Mouse (Mus musculus): ENCODE results near the gene Glt1d1. TPM values are rescaled to one million over a fixed set of nuclear protein-coding genes. Genes with fewer than 3 reads are reported as not detected.
A peak's percentile ranks its signal among the peaks of the same experiment; 100 is the strongest.

Glt1d1 gene
- polyA plus RNA-seq, 1 experiment from 2014 or later, result 0.80 TPM

DNA sequence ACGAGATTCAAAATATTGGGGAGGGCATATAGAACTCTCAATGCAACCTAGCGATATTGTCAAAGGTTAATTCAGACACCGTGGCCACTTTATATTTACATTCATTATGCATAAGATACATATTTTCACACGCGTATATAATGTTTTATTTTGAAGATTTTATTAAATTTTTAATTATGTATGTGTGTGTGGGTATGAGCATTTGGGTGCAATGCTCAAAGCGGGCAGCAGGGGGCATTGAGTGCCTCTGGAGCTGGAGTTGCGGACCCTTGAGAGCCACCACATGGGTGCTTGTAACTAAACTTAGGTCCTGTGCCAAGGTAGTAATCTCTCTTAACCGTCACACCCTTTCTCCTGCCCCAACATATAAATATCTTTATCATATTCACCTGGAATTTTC lies 41.9 kb downstream of the Glt1d1 start:
- WGBS, result 92% methylated on average over 8 of the region's 8 CpGs
- H3K4me1 ChIP-seq (replicated peaks), result no peaks in the 10 kb centered on the region
- ATAC-seq (ENCODE audit: low read depth), result no peak
- no peak overlapping the region for H3K27ac ChIP-seq (replicated peaks)
- no peak overlapping the region for H3K4me2 ChIP-seq
- H3K36me3 ChIP-seq, result no peaks in the 10 kb centered on the region
- H3K4me3 ChIP-seq, result no peak overlapping the region
- no peaks in the 10 kb centered on the region for H3K27me3 ChIP-seq
- H3K9me3 ChIP-seq, result 0 out of 2 replicates have a peak, but pooled peaks cover 5% of the 10 kb centered on the region
- no peak overlapping the region for H3K9ac ChIP-seq

DNA sequence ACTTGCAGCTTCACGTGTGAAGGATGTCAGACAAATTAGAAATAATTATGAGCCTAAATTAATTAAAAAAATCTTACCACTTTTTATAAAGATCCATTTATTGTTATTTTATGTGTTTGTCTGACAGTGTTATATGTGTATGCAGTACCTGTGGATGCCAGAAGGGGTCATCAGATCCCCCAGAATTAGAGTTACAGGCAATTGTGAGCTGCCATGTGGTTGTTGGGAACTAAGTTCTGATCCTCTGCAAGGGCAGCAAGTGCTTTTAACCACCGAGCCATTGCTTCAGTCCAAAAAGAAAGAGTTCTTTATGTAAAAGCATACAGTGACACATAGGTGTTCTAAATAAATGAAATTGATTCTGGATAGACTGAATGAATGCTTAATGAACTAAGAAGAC lies 45.5 kb downstream of the Glt1d1 start:
- H3K27me3 ChIP-seq, result no peaks in the 10 kb centered on the region
- no peaks in the 10 kb centered on the region for H3K36me3 ChIP-seq
- H3K4me3 ChIP-seq, result no peak overlapping the region
- no peak overlapping the region for H3K27ac ChIP-seq (replicated peaks)
- H3K4me1 ChIP-seq (replicated peaks), result no peaks in the 10 kb centered on the region
- ATAC-seq (ENCODE audit: low read depth), result no peak
- 0 out of 2 replicates have a peak, but pooled peaks cover 5% of the 10 kb centered on the region for H3K9me3 ChIP-seq
- 90% methylated on average over 2 of the region's 2 CpGs for WGBS
- no peak overlapping the region for H3K9ac ChIP-seq
- H3K4me2 ChIP-seq, result no peak overlapping the region

DNA sequence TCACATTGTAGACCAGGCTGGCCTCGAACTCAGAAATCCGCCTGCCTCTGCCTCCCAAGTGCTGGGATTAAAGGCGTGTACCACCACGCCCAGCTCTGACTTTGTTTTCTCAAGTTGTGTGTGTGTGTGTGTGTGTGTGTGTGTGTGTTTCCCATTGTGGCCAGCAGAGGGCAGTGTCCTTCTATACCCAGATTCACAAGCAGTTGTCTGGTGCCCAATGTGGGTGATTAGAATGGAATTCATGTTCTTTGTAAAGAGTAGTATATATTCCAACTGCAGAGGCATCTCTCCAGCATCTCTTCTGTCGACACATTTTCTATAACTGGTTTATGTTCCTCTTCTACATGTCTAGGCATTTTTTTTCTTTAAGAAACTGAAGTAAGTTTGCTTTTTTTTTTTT lies 46.4 kb downstream of the Glt1d1 start:
- H3K4me3 ChIP-seq, result no peak overlapping the region
- H3K4me2 ChIP-seq, result no peak overlapping the region
- H3K36me3 ChIP-seq, result no peaks in the 10 kb centered on the region
- H3K9ac ChIP-seq, result no peak overlapping the region
- no peaks in the 10 kb centered on the region for H3K27me3 ChIP-seq
- H3K9me3 ChIP-seq, result 0 out of 2 replicates have a peak, but pooled peaks cover 5% of the 10 kb centered on the region
- 91% methylated on average over 5 of the region's 5 CpGs for WGBS
- no peak for ATAC-seq (ENCODE audit: low read depth)
- no peak overlapping the region for H3K27ac ChIP-seq (replicated peaks)
- H3K4me1 ChIP-seq (replicated peaks), result no peaks in the 10 kb centered on the region

DNA sequence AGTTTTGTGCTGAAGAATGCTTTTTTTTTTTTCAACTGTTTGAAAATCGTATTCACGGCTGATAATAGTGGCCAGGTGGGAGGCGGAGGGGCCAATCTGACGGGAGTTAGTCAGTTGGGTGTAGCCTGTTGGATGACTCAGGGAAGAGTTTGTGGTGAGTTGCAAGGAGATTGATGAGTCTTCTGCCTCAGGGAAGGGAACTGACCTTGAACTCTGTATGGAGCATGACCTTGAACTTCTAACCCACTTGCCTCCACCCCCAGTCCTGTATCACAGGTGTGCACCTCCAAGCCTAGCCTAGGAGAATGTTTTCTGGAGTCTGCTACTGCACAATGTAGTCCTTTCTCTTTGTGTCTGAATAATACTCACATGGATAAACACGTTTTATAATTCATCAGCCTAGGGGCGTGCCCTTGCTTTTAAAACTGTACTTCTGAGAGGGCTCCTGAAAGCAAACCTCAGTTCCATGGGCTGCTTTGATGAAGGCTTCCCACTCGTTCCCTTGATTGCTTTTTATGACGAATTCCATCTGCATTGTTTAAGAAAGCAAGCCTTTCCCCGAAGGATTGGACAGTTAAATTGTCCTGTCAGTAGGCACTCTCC lies 56.6 kb downstream of the Glt1d1 start:
- H3K4me2 ChIP-seq, result no peak overlapping the region
- H3K9me3 ChIP-seq, result no peaks in the 10 kb centered on the region
- H3K27me3 ChIP-seq, result no peaks in the 10 kb centered on the region
- no peak overlapping the region for H3K9ac ChIP-seq
- no peak overlapping the region for H3K27ac ChIP-seq (replicated peaks)
- no peak overlapping the region for H3K4me3 ChIP-seq
- 70% methylated on average over 9 of the region's 9 CpGs for WGBS
- no peaks in the 10 kb centered on the region for H3K36me3 ChIP-seq
- ATAC-seq (ENCODE audit: low read depth), result no peak
- H3K4me1 ChIP-seq (replicated peaks), result peaks cover 23% of the 10 kb centered on the region; the same call in 1 of the 2 replicates

DNA sequence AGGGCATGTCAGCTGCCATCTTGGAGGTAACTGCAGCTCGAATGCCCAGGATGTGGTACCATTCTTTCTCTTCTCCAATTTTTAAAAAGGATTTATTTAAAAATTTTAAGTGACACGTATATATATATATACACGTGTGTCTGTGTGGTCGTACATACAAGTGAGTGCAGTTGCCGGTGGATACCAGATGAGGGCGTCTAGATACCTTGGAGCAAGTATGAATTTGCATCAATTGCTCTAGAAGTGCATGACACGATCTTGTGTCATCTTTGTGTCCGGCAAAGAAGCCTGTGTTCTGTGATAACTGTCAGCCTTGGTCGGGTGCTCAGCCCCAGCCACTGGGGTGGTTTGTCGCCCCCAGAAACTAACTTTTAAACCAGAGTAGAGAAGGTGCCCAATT lies 59.0 kb downstream of the Glt1d1 start:
- 81% methylated on average over 10 of the region's 10 CpGs for WGBS
- Histone ChIP-seq H3K36me3 (no peaks in the 10 kb centered on the region), H3K9me3 (no peaks in the 10 kb centered on the region), H3K4me1 (replicated peaks) (peaks cover 16% of the 10 kb centered on the region; the same call in 1 of the 2 replicates), H3K27me3 (no peaks in the 10 kb centered on the region), H3K4me3 (no peak overlapping the region), H3K27ac (replicated peaks) (no peak overlapping the region), H3K9ac (no peak overlapping the region), H3K4me2 (no peak overlapping the region)
- ATAC-seq (ENCODE audit: low read depth), result no peak

DNA sequence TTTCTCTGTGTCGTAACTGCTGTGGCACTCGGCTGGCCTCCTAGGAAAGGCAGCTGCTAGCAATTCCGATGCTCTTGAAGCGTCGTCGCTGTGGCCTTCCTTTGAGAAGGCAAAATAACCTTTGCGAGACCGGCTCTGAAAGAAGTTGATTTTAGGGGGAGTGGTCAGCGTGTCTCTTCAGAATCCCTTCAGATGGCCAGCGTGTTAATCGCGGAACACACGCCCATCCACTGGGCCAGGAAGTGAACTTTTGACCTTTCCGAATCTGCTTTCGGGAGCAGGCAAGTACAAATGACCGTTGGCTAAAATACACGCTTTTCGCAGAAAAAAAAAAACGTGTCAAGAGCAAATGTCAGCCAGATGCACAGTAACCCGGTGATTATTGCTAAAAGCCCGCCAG lies 59.5 kb downstream of the Glt1d1 start:
- Histone ChIP-seq H3K4me1 (replicated peaks) (peaks cover 16% of the 10 kb centered on the region; the same call in 1 of the 2 replicates), H3K27ac (replicated peaks) (no peak overlapping the region), H3K27me3 (no peaks in the 10 kb centered on the region), H3K4me2 (0 out of 2 replicates have a peak overlapping the region, but pooled peaks have one; percentile 7), H3K9me3 (no peaks in the 10 kb centered on the region), H3K36me3 (no peaks in the 10 kb centered on the region), H3K4me3 (no peak overlapping the region), H3K9ac (no peak overlapping the region)
- no peak for ATAC-seq (ENCODE audit: low read depth)
- 12% methylated on average over 21 of the region's 21 CpGs for WGBS

DNA sequence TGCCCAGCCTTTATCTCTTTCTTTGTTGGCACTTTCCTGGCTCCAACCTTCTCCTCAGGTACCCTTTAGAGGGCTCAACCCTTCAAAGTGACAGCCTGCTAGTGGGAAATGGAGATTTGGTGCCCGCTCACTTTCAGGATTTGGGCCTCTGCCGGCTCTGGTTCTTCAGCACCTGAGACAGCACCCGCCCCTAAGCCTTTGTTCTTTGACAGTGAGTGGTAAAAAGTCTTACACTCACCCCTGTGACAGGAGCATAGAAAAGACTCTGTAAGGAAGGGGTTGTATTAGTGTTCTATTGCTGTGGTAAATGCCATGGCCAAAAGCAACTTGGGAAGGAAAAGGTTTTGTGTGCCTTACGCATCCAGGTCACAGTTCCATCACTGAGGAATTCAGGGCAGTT lies 63.8 kb downstream of the Glt1d1 start:
- H3K9ac ChIP-seq, result no peak overlapping the region
- no peak overlapping the region for H3K27ac ChIP-seq (replicated peaks)
- H3K4me2 ChIP-seq, result no peak overlapping the region
- peaks cover 9% of the 10 kb centered on the region; the same call in 1 of the 2 replicates for H3K4me1 ChIP-seq (replicated peaks)
- 78% methylated on average over 4 of the region's 4 CpGs for WGBS
- H3K4me3 ChIP-seq, result no peak overlapping the region
- no peaks in the 10 kb centered on the region for H3K36me3 ChIP-seq
- ATAC-seq (ENCODE audit: low read depth), result no peak
- H3K27me3 ChIP-seq, result no peaks in the 10 kb centered on the region
- H3K9me3 ChIP-seq, result no peaks in the 10 kb centered on the region

DNA sequence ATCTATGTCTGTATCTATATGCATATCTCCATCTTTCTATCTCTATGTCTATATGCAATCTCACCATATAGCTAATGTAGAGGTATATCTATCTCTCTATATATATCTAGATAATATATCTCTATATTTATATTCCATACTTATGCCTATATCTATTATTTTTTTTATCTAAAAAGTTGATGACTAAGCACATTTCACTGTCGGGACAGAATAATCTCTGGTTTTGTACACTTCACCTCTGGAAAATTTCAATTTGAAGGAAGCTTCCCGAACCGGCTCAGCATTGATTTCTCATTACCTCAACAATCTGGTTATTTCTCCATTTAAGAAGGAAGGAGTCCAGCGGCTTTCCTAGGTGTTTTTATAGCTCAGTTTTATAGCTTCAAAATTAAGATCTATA lies 64.5 kb downstream of the Glt1d1 start:
- 84% methylated on average over 4 of the region's 4 CpGs for whole genome bisulfite sequencing
- H3K27me3 ChIP-seq, result no peaks in the 10 kb centered on the region
- no peak for ATAC-seq (ENCODE audit: low read depth)

DNA sequence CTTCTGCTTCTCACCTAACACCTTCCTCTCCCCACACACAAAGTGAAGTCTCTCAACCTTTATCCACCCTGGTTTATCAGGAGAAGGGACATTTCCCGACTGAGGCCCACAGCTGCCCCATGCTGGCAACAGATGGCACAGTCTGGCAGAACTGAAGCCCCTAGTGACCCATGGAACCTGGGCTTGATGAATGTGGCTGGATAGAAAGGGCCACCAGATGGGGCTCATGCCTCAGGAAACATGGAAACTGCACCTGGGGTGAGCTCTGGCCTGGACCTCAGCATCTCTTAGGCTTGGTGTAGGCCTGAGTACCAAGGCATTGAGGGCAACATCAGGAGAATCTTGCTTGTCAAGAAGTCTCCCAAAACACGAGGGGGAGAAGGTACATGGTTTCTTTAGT lies 66.5 kb downstream of the Glt1d1 start:
- Histone ChIP-seq H3K4me3 (no peak overlapping the region), H3K27me3 (no peaks in the 10 kb centered on the region), H3K4me2 (no peak overlapping the region), H3K9me3 (no peaks in the 10 kb centered on the region), H3K4me1 (replicated peaks) (no peaks in the 10 kb centered on the region), H3K36me3 (no peaks in the 10 kb centered on the region), H3K27ac (replicated peaks) (no peak overlapping the region), H3K9ac (no peak overlapping the region)
- ATAC-seq (ENCODE audit: low read depth), result no peak
- WGBS, result 54% methylated on average over 2 of the region's 2 CpGs

More for the DNA sequence above, 64.5 kb downstream of the Glt1d1 start:
- H3K9ac ChIP-seq, result no peak overlapping the region
- no peak overlapping the region for H3K27ac ChIP-seq (replicated peaks)
- H3K9me3 ChIP-seq, result no peaks in the 10 kb centered on the region
- no peaks in the 10 kb centered on the region for H3K36me3 ChIP-seq
- no peak overlapping the region for H3K4me3 ChIP-seq
- H3K4me2 ChIP-seq, result no peak overlapping the region
- peaks cover 5% of the 10 kb centered on the region; the same call in 1 of the 2 replicates for H3K4me1 ChIP-seq (replicated peaks)

DNA sequence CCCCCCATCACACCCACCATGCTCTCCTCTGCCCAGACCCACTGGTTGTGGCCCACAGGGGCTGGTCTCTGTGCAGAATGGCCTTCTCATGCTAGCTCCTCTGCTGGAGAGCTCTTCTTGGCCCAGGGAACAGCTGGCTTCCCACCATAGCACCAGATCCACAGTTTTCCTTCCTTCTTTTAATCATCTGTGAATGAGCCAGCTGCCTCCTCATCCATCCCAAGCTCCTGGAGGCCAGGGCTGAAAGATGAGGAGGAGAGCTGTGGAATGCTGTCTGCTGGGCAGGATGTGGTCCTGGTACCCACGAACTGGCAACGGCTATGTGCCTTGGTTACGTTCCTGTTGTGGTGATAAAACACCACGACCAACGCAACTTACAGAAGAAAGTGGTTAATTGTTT lies 67.6 kb downstream of the Glt1d1 start:
- 86% methylated on average over 5 of the region's 5 CpGs for WGBS
- no peaks in the 10 kb centered on the region for H3K4me1 ChIP-seq (replicated peaks)
- no peak overlapping the region for H3K9ac ChIP-seq
- H3K27me3 ChIP-seq, result no peaks in the 10 kb centered on the region
- no peaks in the 10 kb centered on the region for H3K36me3 ChIP-seq
- H3K4me2 ChIP-seq, result no peak overlapping the region
- H3K27ac ChIP-seq (replicated peaks), result no peak overlapping the region
- ATAC-seq (ENCODE audit: low read depth), result no peak
- H3K9me3 ChIP-seq, result no peaks in the 10 kb centered on the region
- no peak overlapping the region for H3K4me3 ChIP-seq

DNA sequence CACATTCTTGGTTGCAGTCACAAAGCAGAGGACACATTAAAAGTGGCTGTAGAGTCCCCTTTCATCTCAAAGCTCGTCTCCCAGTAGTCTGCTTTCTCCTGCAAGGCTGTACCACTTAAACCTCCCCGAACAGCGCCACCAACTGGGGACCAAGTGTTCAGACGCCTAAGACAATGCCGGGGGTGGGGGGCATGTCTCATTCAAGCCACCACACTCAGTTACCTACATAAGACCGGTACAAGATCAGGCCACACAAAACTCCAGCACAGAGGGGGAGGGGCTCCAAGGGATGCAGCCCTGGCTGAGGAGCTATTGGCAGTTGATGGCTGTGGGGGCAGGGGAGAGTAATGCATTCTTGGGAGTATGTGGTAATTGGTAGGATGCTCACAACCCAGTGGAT lies 68.1 kb downstream of the Glt1d1 start:
- Histone ChIP-seq H3K27me3 (no peaks in the 10 kb centered on the region), H3K27ac (replicated peaks) (no peak overlapping the region), H3K4me1 (replicated peaks) (no peaks in the 10 kb centered on the region), H3K9ac (no peak overlapping the region), H3K36me3 (no peaks in the 10 kb centered on the region), H3K4me3 (no peak overlapping the region), H3K9me3 (no peaks in the 10 kb centered on the region), H3K4me2 (no peak overlapping the region)
- no peak for ATAC-seq (ENCODE audit: low read depth)
- 73% methylated on average over 6 of the region's 6 CpGs for WGBS

DNA sequence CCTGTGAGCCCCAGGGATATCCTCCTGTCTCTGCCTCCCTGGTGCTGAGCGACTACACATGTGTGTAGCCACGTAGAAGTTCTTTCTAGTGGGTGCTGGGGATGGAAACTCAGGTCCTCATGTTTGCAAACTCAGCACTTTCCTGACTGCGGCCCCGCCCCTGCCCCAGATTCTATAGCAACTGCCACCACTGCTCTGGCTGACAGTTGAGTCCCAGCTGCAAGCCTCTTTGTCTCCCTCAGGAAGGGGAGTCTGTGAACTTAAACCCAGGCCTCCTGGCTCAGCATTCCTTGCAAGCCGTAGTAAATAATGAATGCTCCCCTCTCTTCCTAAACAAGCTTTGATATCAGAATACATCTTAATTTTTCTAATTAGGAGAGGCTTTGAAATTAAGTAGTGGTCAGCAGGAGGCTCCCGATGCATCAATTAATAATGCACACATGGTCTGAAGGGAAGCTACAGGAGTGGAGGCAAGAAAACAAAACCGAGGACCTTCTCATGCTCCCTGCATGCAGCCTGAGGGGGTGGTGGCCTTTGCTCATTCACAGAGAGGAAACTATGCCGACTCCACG lies 71.6 kb downstream of the Glt1d1 start:
- Histone ChIP-seq H3K27me3 (no peaks in the 10 kb centered on the region), H3K4me2 (no peak overlapping the region), H3K27ac (replicated peaks) (no peak overlapping the region), H3K4me3 (no peak overlapping the region), H3K9me3 (no peaks in the 10 kb centered on the region), H3K36me3 (no peaks in the 10 kb centered on the region), H3K4me1 (replicated peaks) (no peaks in the 10 kb centered on the region), H3K9ac (no peak overlapping the region)
- whole genome bisulfite sequencing, result 55% methylated on average over 9 of the region's 9 CpGs
- no peak for ATAC-seq (ENCODE audit: low read depth)

DNA sequence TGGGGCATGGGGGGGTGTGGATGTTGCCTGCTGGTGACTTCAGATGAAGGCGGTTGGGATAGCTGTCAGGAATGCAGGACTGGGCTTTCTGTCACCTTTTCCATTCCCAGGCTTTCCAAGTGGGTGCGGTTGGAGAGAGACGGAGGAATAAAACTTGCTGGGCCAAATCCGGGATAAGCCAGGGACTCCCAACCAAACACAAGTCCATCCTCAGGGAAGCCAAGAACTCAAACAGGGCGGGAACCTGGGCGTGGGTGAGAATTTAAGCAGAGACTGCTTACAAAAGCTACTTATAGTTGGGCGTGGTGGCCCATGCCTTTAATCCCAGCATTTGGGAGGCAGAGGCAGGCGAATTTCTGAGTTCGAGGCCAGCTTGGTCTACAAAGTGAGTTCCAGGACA lies 73.2 kb downstream of the Glt1d1 start:
- Histone ChIP-seq H3K4me3 (no peak overlapping the region), H3K36me3 (no peaks in the 10 kb centered on the region), H3K9ac (no peak overlapping the region), H3K27ac (replicated peaks) (no peak overlapping the region), H3K27me3 (no peaks in the 10 kb centered on the region), H3K4me1 (replicated peaks) (no peaks in the 10 kb centered on the region), H3K4me2 (no peak overlapping the region), H3K9me3 (no peaks in the 10 kb centered on the region)
- WGBS, result 95% methylated on average over 9 of the region's 9 CpGs
- ATAC-seq (ENCODE audit: low read depth), result no peak

All from neural tube, embryonic 13.5 days (tissue).